Mouse (Mus musculus): Measurements from ENCODE around the gene Spint2.

The Spint2 gene

GRCm38 (mm10) chr7:29304463-29305262 lies 23.0 kb upstream of the Spint2 start:
- DNase-seq (ENCODE audit: low read depth, low spot score) = peak; percentile 85

- peak; percentile 89 for DNase-seq (ENCODE audit: low read depth, low spot score)
These were observed 22.2 kb upstream of the Spint2 start, which contains the start of gene Dpf1 for GRCm38 (mm10) chr7:29303738-29304462. Gene Dpf1 (plus strand): TSS chr7:29303951.

- no peak for DNase-seq (ENCODE audit: low read depth, low spot score)
These were observed 20.9 kb upstream of the Spint2 start for GRCm38 (mm10) chr7:29302641-29303040.

- DNase-seq (ENCODE audit: low read depth, low spot score) = peak; percentile 89
These were observed 19.4 kb upstream of the Spint2 start for GRCm38 (mm10) chr7:29301127-29301566.

GRCm38 (mm10) chr7:29296998-29297397 lies 15.3 kb upstream of the Spint2 start:
- DNase-seq (ENCODE audit: low read depth, low spot score) = peak; percentile 91

- DNase-seq (ENCODE audit: low read depth, low spot score) = peak; percentile 18
These were observed 14.3 kb upstream of the Spint2 start for GRCm38 (mm10) chr7:29295861-29296647.

- DNase-seq (ENCODE audit: low read depth, low spot score) = no peak
These were observed 12.5 kb upstream of the Spint2 start for GRCm38 (mm10) chr7:29294111-29294761.

GRCm38 (mm10) chr7:29293131-29294065 lies 11.7 kb upstream of the Spint2 start:
- DNase-seq (ENCODE audit: low read depth, low spot score) = peak; percentile 96

- DNase-seq (ENCODE audit: low read depth, low spot score) = peak; percentile 33
These were observed 10.9 kb upstream of the Spint2 start for GRCm38 (mm10) chr7:29292458-29293098.

- no peak for DNase-seq (ENCODE audit: low read depth, low spot score)
These were observed 10.1 kb upstream of the Spint2 start for GRCm38 (mm10) chr7:29291616-29292457.

- peak; percentile 24 for DNase-seq (ENCODE audit: low read depth, low spot score)
These were observed 9.2 kb upstream of the Spint2 start for GRCm38 (mm10) chr7:29290691-29291485.

- no peak for DNase-seq (ENCODE audit: low read depth, low spot score)
These were observed 8.1 kb upstream of the Spint2 start for GRCm38 (mm10) chr7:29289856-29290255.

- DNase-seq (ENCODE audit: low read depth, low spot score) = peak; percentile 75
These were observed 7.4 kb upstream of the Spint2 start, which contains the start of gene Ppp1r14a for GRCm38 (mm10) chr7:29288942-29289638. Gene Ppp1r14a (plus strand): TSS chr7:29289308.

- peak; percentile 22 for DNase-seq (ENCODE audit: low read depth, low spot score)
These were observed 6.4 kb upstream of the Spint2 start for GRCm38 (mm10) chr7:29288079-29288478.

- peak; percentile 80 for DNase-seq (ENCODE audit: low read depth, low spot score)
These were observed 5.8 kb upstream of the Spint2 start for GRCm38 (mm10) chr7:29287481-29287880.

- DNase-seq (ENCODE audit: low read depth, low spot score) = no peak
These were observed 2.8 kb upstream of the Spint2 start for GRCm38 (mm10) chr7:29284523-29284922.

GRCm38 (mm10) chr7:29283876-29284275 lies 2.2 kb upstream of the Spint2 start:
- DNase-seq (ENCODE audit: low read depth, low spot score) = no peak
